Mouse (Mus musculus) embryonic stem cell, embryonic (primary cell): ENCODE measurements around the gene Plekho2.

Experiments
- CTCF ChIA-PET, 4 experiments: fragments of 300-600 bp in 2 of 4; fragments of 350-600 bp in 2 of 4; sonication (Branson Sonifier 250); formaldehyde crosslinking; loops; one replicate each; lab custom pipeline; 2022; ENCODE audit warnings: inconsistent platforms in 2 of 4; lab: Charles Lee
- POLR2A ChIA-PET, 4 experiments: fragments of 300-600 bp in 2 of 4; fragments of 350-600 bp in 2 of 4; sonication (Branson Sonifier 250); formaldehyde crosslinking; loops; one replicate each; lab custom pipeline; 2022; ENCODE audit warnings: antibody characterized with exemption in 4 of 4, inconsistent platforms in 1 of 4; lab: Charles Lee

The Plekho2 gene

DNA sequence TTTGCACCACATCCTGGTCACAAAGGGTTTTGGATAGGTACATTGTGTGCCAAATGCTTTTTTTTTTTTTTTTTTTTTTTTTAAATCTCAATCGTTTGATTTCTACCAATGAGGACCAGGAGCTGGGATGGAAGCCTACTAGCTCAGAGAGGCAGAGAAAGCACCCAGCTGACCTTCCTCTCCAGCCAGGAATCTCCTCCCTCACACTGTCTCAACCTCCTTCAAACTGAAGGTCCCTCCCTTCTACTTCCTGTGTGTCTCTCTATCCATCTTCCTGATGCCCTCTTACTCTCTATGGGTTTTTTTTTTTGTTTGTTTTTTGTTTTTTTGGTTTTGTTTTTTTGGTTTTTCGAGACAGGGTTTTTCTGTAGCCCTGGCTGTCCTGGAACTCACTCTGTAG, 21.1 kb upstream of the Plekho2 start:
- CTCF ChIA-PET = interaction anchor here (0.6 to 5.8 kb wide), 25 partner anchors 10 to 1234 kb away, joined by 3 to 54 read pairs (median 4); partner anchors contain the start of genes Aph1c (in 1 of the 4), Mtfmt (in 1 of the 4), Pdcd7 (in 1 of the 4) and Plekho2 (in 1 of the 4)
- POLR2A ChIA-PET = interaction anchor here (0.6 to 15.0 kb wide), 53 partner anchors 7 to 403 kb away, joined by 3 to 240 read pairs (median 4); partner anchors contain the start of genes Pif1 (in 2 of the 4), Plekho2 (in 2 of the 4), Mtfmt (in 1 of the 4) and Oaz2 (in 1 of the 4)

GRCm38 (mm10) chr9:65598765-65599249, 19.0 kb upstream of the Plekho2 start:
- ChIA-PET POLR2A (interaction anchor here (0.6 to 15.0 kb wide), 72 partner anchors 8 to 1236 kb away, joined by 3 to 240 read pairs (median 4); partner anchors contain the start of genes Plekho2 (in 3 of the 4), Pif1 (in 2 of the 4), Ankdd1a (in 1 of the 4) and Mtfmt (in 1 of the 4)), CTCF (interaction anchor here (0.5 to 5.8 kb wide), 168 partner anchors 8 to 1445 kb away, joined by 3 to 63 read pairs (median 4); partner anchors contain the start of genes Pif1 (in 4 of the 4), Plekho2 (in 3 of the 4), Oaz2 (in 2 of the 4) and Aph1c (in 1 of the 4))

DNA sequence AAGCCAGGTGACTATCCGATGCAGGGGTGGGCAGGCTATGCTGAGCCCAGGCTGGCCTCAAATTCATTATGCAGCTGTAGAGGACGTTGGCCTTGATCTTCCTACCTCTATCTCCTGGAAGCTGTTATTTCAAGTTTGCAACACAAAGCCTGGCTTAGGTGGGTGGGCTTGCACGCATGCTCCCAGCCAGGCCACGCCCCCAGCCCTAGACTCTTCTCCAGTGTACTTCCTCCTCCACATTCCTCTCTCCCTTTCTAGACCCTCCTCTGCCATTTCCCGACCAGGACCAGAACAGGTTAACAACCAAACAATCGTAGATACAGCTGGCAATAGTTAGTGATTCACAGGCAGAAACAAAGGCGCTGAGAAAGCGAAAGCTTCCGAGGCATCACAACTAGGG, 13.8 kb upstream of the Plekho2 start:
- CTCF ChIA-PET = interaction anchor here (0.5 to 2.3 kb wide), 31 partner anchors 10 to 247 kb away, joined by 3 to 25 read pairs (median 3); partner anchors contain the start of genes Plekho2 (in 2 of the 4), Mtfmt (in 1 of the 4) and Zfp609 (in 1 of the 4)
- POLR2A ChIA-PET = interaction anchor here in 3 of 4 experiments (0.5 to 15.0 kb wide), 56 partner anchors 8 to 1644 kb away, joined by 3 to 240 read pairs (median 3); partner anchors contain the start of genes Plekho2 (in 3 of the 3), Spg21 (in 3 of the 3), Mtfmt (in 2 of the 3) and Zfp609 (in 2 of the 3)

GRCm38 (mm10) chr9:65592721-65593120, 12.9 kb upstream of the Plekho2 start:
- ChIA-PET POLR2A (interaction anchor here in 3 of 4 experiments (0.5 to 15.0 kb wide), 27 partner anchors 9 to 1645 kb away, joined by 3 to 240 read pairs (median 4); partner anchors contain the start of genes Plekho2 (in 3 of the 3), Mtfmt (in 1 of the 3), Oaz2 (in 1 of the 3) and Spg21 (in 1 of the 3)), CTCF (interaction anchor here (0.6 to 2.2 kb wide), 8 partner anchors 10 to 203 kb away, joined by 4 to 9 read pairs (median 6); partner anchors contain the start of gene Mtfmt (in 1 of the 4))

- CTCF ChIA-PET = interaction anchor here (0.5 to 5.9 kb wide), 12 partner anchors 9 to 1418 kb away, joined by 3 to 56 read pairs (median 5); partner anchors contain the start of gene Plekho2 (in 1 of the 4)
Measured at GRCm38 (mm10) chr9:65589091-65589490, 9.3 kb upstream of the Plekho2 start.

GRCm38 (mm10) chr9:65587573-65588358, 7.9 kb upstream of the Plekho2 start:
- POLR2A ChIA-PET = interaction anchor here (0.5 to 3.6 kb wide), 62 partner anchors 8 to 1567 kb away, joined by 3 to 26 read pairs (median 4); partner anchors contain the start of genes Plekho2 (in 2 of the 4), Mtfmt (in 1 of the 4), Oaz2 (in 1 of the 4) and Spg21 (in 1 of the 4)

More at GRCm38 (mm10) chr9:65589091-65589490, 9.3 kb upstream of the Plekho2 start:
- POLR2A ChIA-PET = interaction anchor here in 3 of 4 experiments (0.5 to 3.6 kb wide), 17 partner anchors 8 to 758 kb away, joined by 3 to 26 read pairs (median 6); partner anchors contain the start of genes Plekho2 (in 2 of the 3) and Oaz2 (in 1 of the 3)

DNA sequence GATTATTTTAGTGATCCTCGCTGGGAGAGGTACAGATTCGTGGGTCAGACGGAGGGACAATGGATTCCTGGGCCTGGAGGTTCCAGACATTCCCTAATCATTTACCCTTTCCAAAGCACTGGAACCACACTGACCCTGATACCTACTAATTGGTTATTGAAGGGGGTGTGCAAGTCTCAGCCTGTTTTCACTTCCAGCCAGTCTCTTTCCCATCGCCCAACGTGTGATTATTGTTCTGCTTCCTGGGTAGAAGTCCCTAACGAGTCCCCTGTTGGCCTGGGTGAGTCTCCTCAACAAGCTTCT, 7.4 kb upstream of the Plekho2 start:
- ChIA-PET POLR2A (interaction anchor here (0.6 to 3.6 kb wide), 42 partner anchors 9 to 925 kb away, joined by 3 to 26 read pairs (median 4); partner anchors contain the start of genes Spg21 (in 2 of the 4), Mtfmt (in 1 of the 4) and Oaz2 (in 1 of the 4)), CTCF (interaction anchor here (0.5 to 5.9 kb wide), 9 partner anchors 11 to 152 kb away, joined by 3 to 56 read pairs (median 6); partner anchors contain the start of gene Mtfmt (in 2 of the 4))

More at GRCm38 (mm10) chr9:65587573-65588358, 7.9 kb upstream of the Plekho2 start:
- CTCF ChIA-PET = interaction anchor here (0.5 to 5.9 kb wide), 17 partner anchors 11 to 321 kb away, joined by 3 to 56 read pairs (median 5); partner anchors contain the start of genes Csnk1g1 (in 1 of the 4), Mtfmt (in 1 of the 4) and Trip4 (in 1 of the 4)

GRCm38 (mm10) chr9:65586406-65587269, 6.8 kb upstream of the Plekho2 start, which contains the start of gene Pif1:
Pif1 (plus strand) TSS chr9:65587160.
- POLR2A ChIA-PET = interaction anchor here (0.5 to 3.6 kb wide), 43 partner anchors 9 to 926 kb away, joined by 3 to 26 read pairs (median 3); partner anchors contain the start of genes Spg21 (in 2 of the 4), Mtfmt (in 1 of the 4) and Oaz2 (in 1 of the 4)
- CTCF ChIA-PET = interaction anchor here (0.6 to 5.9 kb wide), 8 partner anchors 12 to 151 kb away, joined by 3 to 56 read pairs (median 4); partner anchors contain the start of gene Mtfmt (in 2 of the 4)

DNA sequence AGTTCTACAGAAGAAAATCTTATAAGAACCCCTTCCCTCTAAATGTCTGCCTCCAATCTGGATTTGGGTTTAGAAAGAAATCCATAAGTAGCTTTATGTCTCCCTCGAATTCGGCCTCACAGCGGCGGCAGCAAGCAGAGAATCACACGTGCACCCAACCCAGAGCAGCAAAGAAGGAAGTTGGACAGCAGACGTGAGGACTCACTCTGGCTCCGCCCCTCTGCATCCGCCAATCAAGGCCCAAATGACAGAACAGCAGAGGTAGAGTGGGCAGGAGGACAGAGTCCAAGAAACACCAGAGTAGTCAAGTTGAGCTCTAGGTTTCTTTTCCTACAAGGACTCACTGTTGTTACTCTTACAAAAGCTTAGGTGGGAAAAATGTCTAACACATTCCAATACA, 3.2 kb upstream of the Plekho2 start:
- ChIA-PET POLR2A (interaction anchor here in 3 of 4 experiments (0.6 to 2.7 kb wide), 18 partner anchors 10 to 152 kb away, joined by 3 to 23 read pairs (median 3); partner anchors contain the start of gene Mtfmt (in 1 of the 3)), CTCF (interaction anchor here in 3 of 4 experiments (0.7 to 2.5 kb wide), 7 partner anchors 11 to 147 kb away, joined by 4 to 9 read pairs (median 5); partner anchors contain the start of genes Ankdd1a (in 1 of the 3) and Mtfmt (in 1 of the 3))

DNA sequence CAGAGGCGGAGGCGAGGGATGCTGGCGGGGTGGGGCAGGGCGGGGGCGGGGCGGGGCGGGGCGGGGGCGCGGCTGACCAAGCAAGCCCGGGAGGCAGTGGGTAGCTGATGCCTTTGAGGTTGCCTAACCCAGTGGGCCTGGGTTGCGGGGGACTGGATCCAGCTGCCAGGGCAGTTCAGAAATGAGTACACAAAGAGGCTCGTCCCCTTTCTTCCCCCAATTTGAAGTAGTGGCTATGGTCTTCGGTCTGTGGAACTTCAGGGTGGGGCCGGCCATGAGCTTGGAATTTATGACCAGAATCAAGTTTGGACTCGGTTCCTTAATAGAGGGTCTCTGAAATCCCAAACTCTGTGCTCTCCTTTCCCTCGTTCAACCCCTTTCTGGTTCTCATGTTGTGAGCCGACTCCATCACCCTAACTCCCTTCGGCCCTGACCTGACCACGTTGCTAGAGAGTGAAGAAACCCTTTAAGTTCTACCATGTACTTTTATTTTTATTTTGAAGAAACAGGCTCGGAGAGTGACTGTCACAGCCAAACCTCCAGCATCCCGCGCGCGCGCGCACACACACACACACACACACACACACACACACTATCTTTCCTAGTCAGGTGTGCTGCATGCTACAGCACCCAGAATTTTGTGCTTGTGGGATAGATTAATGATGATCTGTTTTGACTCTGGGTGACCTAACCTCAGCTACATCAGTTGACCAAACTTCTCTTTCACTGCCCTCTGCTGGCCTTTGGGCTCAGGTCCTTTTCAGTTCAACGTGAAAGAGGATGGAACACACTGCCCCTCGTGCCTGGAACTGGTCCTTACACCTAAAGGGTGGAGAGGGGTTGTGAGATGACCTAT, 789 bp upstream of the Plekho2 start:
- CTCF ChIA-PET = interaction anchor here (0.5 to 2.5 kb wide), 61 partner anchors 8 to 1196 kb away, joined by 3 to 54 read pairs (median 4); partner anchors contain the start of genes Mtfmt (in 2 of the 4), Ankdd1a (in 1 of the 4), Fbxl22 (in 1 of the 4) and Spg21 (in 1 of the 4)
- POLR2A ChIA-PET = interaction anchor here in 3 of 4 experiments (0.6 to 2.9 kb wide), 65 partner anchors 8 to 1238 kb away, joined by 3 to 42 read pairs (median 5); partner anchors contain the start of genes Mtfmt (in 3 of the 3), Ankdd1a (in 1 of the 3), Hacd3 (in 1 of the 3) and Pdcd7 (in 1 of the 3)

- POLR2A ChIA-PET = interaction anchor here in 3 of 4 experiments (0.5 to 2.9 kb wide), 4 partner anchors 14 to 313 kb away, joined by 3 to 42 read pairs (median 10); partner anchors contain the start of gene Mtfmt (in 1 of the 3)
- CTCF ChIA-PET = no interaction called here
Measured at GRCm38 (mm10) chr9:65578801-65579249, 1.0 kb downstream of the Plekho2 start.

- CTCF ChIA-PET = interaction anchor here in 3 of 4 experiments (0.6 to 3.1 kb wide), 7 partner anchors 40 to 549 kb away, joined by 3 to 10 read pairs (median 6); partner anchors contain the start of genes Ciao2a (in 1 of the 3), Mtfmt (in 1 of the 3) and Snx1 (in 1 of the 3)
- POLR2A ChIA-PET = interaction anchor here in 3 of 4 experiments (0.6 to 2.5 kb wide), 12 partner anchors 10 to 180 kb away, joined by 3 to 10 read pairs (median 4); partner anchors contain the start of genes Mtfmt (in 1 of the 3), Pif1 (in 1 of the 3) and Rasl12 (in 1 of the 3)
Measured at GRCm38 (mm10) chr9:65577511-65578196, 2.2 kb downstream of the Plekho2 start.

DNA sequence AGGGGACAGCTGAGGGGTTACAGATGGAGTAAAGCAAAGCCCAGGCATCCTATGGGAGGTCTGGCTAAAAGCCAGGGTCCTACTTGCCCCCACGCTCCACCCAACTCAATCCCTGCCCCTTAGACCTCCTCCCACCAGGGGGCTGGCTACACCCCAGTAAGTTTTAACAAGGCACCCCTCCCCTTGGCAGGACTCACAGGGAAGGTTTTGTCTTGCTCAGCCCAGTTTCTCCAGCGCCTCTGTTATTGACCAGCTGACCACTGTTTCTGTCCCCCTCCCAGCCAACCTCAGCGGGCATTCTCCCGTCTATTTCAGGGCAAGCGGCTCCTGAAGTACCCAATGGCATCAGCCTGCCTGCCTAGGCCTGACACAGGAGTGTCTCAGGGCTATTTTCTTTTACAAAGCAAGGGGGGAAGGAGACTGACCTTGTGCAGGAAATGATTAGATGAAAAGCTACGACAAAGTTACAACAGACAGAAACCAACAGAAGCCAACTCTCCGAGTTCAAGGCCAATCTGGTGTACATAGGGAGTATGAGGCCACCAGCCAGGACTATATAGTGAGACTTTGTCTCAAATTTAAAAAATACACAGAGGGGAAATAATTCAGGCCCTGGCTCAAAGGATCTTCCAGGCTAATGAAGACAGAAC, 2.9 kb downstream of the Plekho2 start:
- POLR2A ChIA-PET = interaction anchor here in 3 of 4 experiments (0.5 to 2.5 kb wide), 15 partner anchors 9 to 179 kb away, joined by 3 to 10 read pairs (median 4); partner anchors contain the start of genes Mtfmt (in 2 of the 3), Pif1 (in 2 of the 3) and Rasl12 (in 1 of the 3)
- CTCF ChIA-PET = interaction anchor here in 3 of 4 experiments (0.6 to 3.1 kb wide), 10 partner anchors 22 to 549 kb away, joined by 3 to 10 read pairs (median 5); partner anchors contain the start of genes Ankdd1a (in 1 of the 3), Ciao2a (in 1 of the 3), Mtfmt (in 1 of the 3) and Snx1 (in 1 of the 3)
